Mouse (Mus musculus) macrophage (primary cell): ENCODE data around the gene Nr0b2. TPM values are rescaled to one million over a fixed set of nuclear protein-coding genes. Genes with fewer than 3 reads are reported as not detected.
A peak's percentile ranks its signal among the peaks of the same experiment; 100 is the strongest.

Experiments used
- H3K27ac ChIP-seq: fragments of 350-480 bp; formaldehyde crosslinking; 2 replicates; pipeline ENCODE4 v1.9.0; 2021
- H3K36me3 ChIP-seq: fragments of 350-480 bp; formaldehyde crosslinking; 2 replicates; pipeline ENCODE4 v1.9.0; 2021; ENCODE audit errors: inconsistent target
- H3K4me3 ChIP-seq: fragments of 350-480 bp; formaldehyde crosslinking; 2 replicates; pipeline ENCODE4 v1.9.0; 2021; ENCODE audit errors: inconsistent target
- H3K79me2 ChIP-seq: fragments of 350-480 bp; formaldehyde crosslinking; 2 replicates; pipeline ENCODE4 v1.9.0; 2021; ENCODE audit errors: inconsistent target
- whole genome bisulfite sequencing: methylation state at CpG from one replicate; pipeline ENCODE4 v1.1.7; 2026; ENCODE audit warnings: inconsistent platforms; ENCODE audit not compliant: missing documents; 5-methylcytosine and 5-hydroxymethylcytosine counted together
- polyA plus RNA-seq: library from polyadenylated mRNA; stranded (reverse); fragments of 250-400 nt; gene quantifications from 3 replicates; pipeline ENCODE4 v1.2.4, GENCODE M21; 2018; ENCODE audit warnings: inconsistent platforms

Gene Nr0b2
- polyA plus RNA-seq, 1 experiment from 2014 or later = not detected

DNA sequence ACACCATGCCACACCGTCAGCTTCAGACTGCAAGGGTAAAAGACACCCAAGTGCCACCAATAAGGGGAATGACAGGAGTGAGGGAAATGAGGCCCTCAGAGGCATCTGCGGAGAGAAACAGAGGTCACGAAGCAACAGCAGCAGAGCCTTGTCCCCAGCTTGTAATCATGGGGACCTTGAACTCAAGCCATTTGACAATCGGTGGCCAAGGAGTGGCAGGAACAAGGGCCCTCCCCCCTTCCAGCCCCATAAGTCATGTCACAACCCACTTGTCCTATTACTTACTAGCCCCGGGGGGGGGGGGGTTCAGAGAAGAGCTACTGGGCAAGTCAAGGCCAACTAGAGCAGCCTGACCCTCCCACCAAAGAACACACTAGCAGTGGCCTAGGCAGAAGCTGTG lies 16.5 kb upstream of the Nr0b2 start:
- Histone ChIP-seq H3K36me3 (peaks cover 62% of the 10 kb centered on the region), H3K79me2 (peaks cover 39% of the 10 kb centered on the region; the same call in 1 of the 2 replicates), H3K27ac (no peak overlapping the region), H3K4me3 (no peak overlapping the region)
- 85% methylated on average over 5 of the region's 5 CpGs for WGBS

DNA sequence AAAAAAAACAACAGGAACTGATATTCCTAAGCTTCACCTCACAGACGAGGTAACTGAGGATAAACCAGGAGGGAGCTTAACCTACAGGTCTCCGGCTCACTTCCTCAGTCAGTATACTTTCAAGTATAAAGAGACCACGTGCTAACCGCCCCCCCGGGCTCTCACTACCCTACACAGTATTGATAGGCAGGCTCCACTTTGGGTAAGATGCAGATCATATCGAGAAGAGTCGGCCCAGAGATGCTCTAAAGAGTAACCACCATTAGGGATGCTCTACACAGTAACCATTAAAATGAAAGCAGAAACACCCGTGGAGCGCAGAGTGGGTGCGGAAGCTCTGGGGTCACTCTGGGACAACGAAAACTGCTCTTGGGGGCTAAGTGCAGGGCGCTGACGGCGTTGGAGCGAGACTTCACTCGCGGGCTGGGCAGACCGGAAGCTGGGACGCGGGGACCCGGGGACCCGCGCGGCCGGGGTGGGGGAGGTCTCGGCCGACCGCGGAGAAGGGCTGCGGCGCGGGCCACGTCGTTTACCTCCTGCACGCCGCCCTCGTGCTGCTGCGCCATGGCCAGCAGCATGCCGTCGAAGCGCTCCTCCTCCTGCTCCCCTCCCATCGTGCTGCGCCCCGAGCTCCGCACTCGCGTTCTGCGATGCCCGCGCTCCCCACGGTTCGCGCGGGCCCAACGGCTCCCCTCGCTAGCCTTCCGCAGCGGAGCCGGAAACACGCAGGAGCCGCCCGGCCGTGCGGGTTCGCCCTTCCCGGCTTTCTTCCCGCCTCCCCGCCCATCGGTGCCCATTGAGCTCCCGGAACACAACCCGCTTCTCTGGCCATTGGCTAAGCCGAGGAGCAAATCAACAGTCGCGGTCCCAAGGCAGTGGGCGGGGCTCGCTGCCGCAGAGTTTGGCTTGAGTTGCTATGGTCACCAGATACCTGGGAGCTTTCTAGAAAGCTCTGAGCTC lies 7.6 kb upstream of the Nr0b2 start, which contains the start of gene Nudc:
TSS of gene Nudc (minus strand) at position 725 of the 960 bp plus-strand sequence.
- Histone ChIP-seq H3K36me3 (peaks cover under 1% of the 10 kb centered on the region; the same call in 1 of the 2 replicates), H3K79me2 (peaks cover 50% of the 10 kb centered on the region), H3K27ac (peak within 1 kb of the TSS; percentile 24; the same call in 1 of the 2 replicates), H3K4me3 (peak within 1 kb of the TSS; percentile 94)
- WGBS = under 1% methylated on average over 54 of the region's 77 CpGs

DNA sequence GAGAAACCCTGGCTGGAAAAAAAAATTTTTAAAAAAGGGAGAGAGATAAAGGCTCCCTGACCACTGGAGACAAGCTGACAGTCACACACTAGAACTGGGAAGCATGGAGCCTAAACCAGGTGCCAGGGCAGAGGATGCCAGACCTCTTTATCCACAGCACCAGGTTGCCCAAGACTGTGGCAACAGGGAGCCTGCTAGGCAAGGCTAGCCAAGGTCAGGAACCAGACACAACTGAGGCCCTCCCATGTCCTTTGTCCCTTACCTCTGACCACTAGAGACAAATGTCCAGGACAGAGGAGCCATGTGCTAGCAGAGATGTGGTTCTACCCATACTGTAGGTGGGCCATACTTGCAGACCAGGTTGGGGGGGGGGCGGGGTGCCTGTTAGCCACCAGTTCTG lies 1.1 kb upstream of the Nr0b2 start:
- Histone ChIP-seq H3K79me2 (no peaks in the 10 kb centered on the region), H3K27ac (no peak overlapping the region), H3K4me3 (no peak overlapping the region), H3K36me3 (no peaks in the 10 kb centered on the region)
- WGBS = 100% methylated on average over 1 of the region's 1 CpGs

GRCm38 (mm10) chr4:133553448-133554330 lies 513 bp downstream of the Nr0b2 start:
- no peaks in the 10 kb centered on the region for H3K79me2 ChIP-seq
- no peak overlapping the region for H3K4me3 ChIP-seq
- 35% methylated on average over 19 of the region's 19 CpGs for WGBS
- no peaks in the 10 kb centered on the region for H3K36me3 ChIP-seq
- H3K27ac ChIP-seq = no peak overlapping the region

GRCm38 (mm10) chr4:133557041-133557717 lies 4.0 kb downstream of the Nr0b2 start:
- Histone ChIP-seq H3K27ac (no peak overlapping the region), H3K79me2 (no peaks in the 10 kb centered on the region), H3K4me3 (no peak overlapping the region), H3K36me3 (no peaks in the 10 kb centered on the region)
- 95% methylated on average over 10 of the region's 10 CpGs for WGBS

- H3K27ac ChIP-seq = no peak overlapping the region
- H3K79me2 ChIP-seq = no peaks in the 10 kb centered on the region
- H3K4me3 ChIP-seq = no peak overlapping the region
- 91% methylated on average over 4 of the region's 4 CpGs for WGBS
- no peaks in the 10 kb centered on the region for H3K36me3 ChIP-seq
Observed at GRCm38 (mm10) chr4:133559846-133560245, 6.7 kb downstream of the Nr0b2 start.

- Histone ChIP-seq H3K36me3 (no peaks in the 10 kb centered on the region), H3K4me3 (no peak overlapping the region), H3K79me2 (no peaks in the 10 kb centered on the region), H3K27ac (no peak overlapping the region)
- WGBS = 96% methylated on average over 4 of the region's 4 CpGs
Observed at GRCm38 (mm10) chr4:133561622-133562021, 8.4 kb downstream of the Nr0b2 start.

DNA sequence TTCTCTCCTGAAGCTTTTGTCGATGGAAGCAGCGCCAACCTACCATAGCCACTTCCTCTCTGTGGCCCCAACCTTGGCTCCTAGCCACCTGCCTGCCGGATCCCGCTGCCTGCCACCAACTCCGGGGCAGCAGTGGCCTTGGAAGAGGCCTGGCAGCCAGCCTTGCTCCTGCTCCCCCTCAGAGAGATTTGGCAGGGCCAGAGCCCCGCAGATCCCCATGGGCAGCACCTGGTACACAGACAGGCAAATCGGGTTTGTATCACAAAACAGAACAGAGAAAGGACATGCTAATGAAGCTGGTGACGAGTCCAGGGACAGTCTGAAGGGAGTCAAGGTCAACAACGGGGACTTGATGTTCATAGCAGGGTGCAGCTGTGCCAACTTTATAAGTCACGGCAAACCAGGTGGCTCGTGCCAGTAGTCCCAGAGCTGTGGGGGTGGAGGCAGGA lies 10.0 kb downstream of the Nr0b2 start:
- 24% methylated on average over 11 of the region's 11 CpGs for WGBS
- Histone ChIP-seq H3K27ac (no peak overlapping the region), H3K36me3 (no peaks in the 10 kb centered on the region), H3K79me2 (no peaks in the 10 kb centered on the region), H3K4me3 (no peak overlapping the region)

GRCm38 (mm10) chr4:133567251-133567650 lies 14.1 kb downstream of the Nr0b2 start:
- H3K36me3 ChIP-seq = no peaks in the 10 kb centered on the region
- H3K79me2 ChIP-seq = no peaks in the 10 kb centered on the region
- 56% methylated on average over 8 of the region's 8 CpGs for WGBS
- H3K4me3 ChIP-seq = no peak overlapping the region
- H3K27ac ChIP-seq = no peak overlapping the region

DNA sequence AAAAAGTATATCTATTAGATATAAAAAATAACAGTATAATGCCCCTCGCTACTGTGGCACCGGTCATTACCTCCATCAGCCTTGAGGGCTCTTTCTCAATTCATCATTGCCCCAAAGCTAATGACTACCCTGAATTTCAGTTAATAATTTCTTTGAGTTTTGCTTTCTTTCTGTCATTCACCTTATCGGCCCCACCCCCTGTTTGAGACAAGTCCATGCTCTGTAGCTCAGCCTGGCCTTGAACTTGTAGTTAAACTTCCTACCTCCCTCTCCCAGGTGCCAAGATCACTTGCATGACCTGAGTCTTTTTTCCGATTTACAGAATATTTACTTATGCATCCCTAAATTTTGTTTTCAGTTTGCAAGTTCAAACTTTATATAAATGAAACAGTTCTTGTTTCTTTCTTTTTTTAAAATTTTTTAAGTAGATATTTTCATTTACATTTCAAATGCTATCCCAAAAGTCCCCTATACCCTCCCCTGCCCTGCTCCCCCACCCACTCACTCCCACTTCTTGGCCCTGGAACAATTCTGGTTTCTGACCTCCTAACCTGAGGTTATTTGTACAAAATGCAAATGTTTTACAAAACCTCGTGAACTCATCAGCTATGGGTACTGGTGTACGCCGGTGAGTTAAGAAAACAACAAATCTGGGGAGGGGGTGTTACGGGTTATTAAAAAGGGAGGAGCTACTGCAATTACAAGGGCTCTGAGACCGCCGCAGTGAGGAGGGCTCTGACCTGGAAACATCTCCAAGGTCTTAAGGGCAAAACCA lies 16.3 kb downstream of the Nr0b2 start:
- no peak overlapping the region for H3K27ac ChIP-seq

GRCm38 (mm10) chr4:133570066-133570466 lies 16.9 kb downstream of the Nr0b2 start:
- 57% methylated on average over 10 of the region's 10 CpGs for WGBS
- Histone ChIP-seq H3K79me2 (peaks cover 2% of the 10 kb centered on the region), H3K36me3 (no peaks in the 10 kb centered on the region), H3K4me3 (no peak overlapping the region), H3K27ac (no peak overlapping the region)

More for the DNA sequence above, 16.3 kb downstream of the Nr0b2 start:
- WGBS = 92% methylated on average over 10 of the region's 10 CpGs
- no peaks in the 10 kb centered on the region for H3K79me2 ChIP-seq
- no peaks in the 10 kb centered on the region for H3K36me3 ChIP-seq
- no peak overlapping the region for H3K4me3 ChIP-seq

DNA sequence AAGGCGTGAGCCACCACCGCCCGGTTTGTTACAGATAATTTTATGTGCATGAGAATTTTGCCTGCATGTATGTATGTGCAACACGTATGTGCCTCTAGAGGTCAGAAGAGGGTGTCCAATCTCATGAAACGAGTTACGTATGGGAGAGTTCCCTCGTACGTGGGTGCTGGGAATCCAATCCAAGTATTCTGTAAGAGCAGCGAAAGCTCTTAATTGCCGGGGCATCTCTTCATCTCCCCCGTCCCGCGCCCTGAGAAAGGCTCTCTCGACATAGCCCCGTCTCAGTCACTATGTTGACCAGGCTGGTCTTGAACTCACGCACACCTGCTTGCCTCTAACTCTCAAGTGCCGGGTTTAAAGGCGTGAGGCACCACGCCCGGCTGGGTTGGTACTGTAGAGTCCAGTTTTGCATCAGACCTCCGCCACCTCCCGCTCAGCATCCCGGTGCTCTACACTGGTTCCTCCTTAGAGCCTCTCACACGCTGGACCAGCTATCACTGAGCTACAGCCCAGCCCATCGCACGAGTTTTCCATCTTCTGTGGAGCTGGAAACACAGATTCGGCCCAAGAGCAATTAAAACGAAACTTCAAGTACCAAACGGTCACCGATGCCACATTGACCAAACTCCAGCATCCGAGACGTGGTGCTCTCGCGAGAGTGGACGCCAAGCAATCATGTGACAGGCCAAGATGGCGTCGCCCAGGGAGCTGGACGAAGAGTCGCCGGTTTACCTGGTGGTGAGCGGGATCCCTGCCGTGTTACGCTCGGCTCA lies 21.1 kb downstream of the Nr0b2 start, which contains the start of gene Gpatch3:
TSS of gene Gpatch3 (plus strand) at position 676 of the 773 bp plus-strand sequence.
- H3K27ac ChIP-seq = peak within 1 kb of the TSS; percentile 22
- H3K79me2 ChIP-seq = peaks cover 35% of the 10 kb centered on the region
- peak within 1 kb of the TSS; percentile 64 for H3K4me3 ChIP-seq
- WGBS = 8% methylated on average over 44 of the region's 44 CpGs
- peaks cover 17% of the 10 kb centered on the region for H3K36me3 ChIP-seq

DNA sequence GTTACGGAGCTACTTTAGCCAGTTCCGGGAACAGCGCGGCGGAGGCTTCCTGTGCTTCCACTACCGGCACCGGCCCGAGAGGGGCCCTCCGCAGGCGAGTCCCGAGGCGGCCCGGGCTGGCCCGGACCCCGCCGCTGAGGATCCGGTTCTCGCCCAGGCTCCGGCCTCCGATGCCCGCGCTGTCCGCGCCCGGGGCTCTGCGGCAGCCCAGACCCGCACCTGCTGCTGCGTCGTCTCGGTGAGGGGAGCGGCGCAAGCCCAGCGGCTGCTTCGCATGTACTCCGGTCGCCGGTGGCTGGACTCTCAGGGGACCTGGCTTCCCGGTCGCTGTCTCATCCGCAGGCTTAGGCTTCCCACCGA lies 21.6 kb downstream of the Nr0b2 start:
- Histone ChIP-seq H3K79me2 (peaks cover 35% of the 10 kb centered on the region), H3K36me3 (peaks cover 22% of the 10 kb centered on the region), H3K4me3 (peak overlapping the region; percentile 64), H3K27ac (peak overlapping the region; percentile 22)
- whole genome bisulfite sequencing = 2% methylated on average over 34 of the region's 41 CpGs
